Mouse (Mus musculus) bone marrow, adult 2 months (tissue): ENCODE measurements around the gene Nit2.

ENCODE experiments used
- CTCF ChIP-seq: fragments of 200-500 bp; IDR thresholded peaks from 2 replicates; pipeline ENCODE4 v1.5.1; 2011; ENCODE audit warnings: low read length, control low read depth; ENCODE audit not compliant: control insufficient read depth, insufficient read depth
- POLR2A ChIP-seq: fragments of 200-500 bp; IDR thresholded peaks from 2 replicates; pipeline ENCODE4 v1.6.1; 2011; ENCODE audit warnings: low read depth, mild to moderate bottlenecking, control low read depth, low read length, borderline replicate concordance; ENCODE audit not compliant: control insufficient read depth

GRCm38 (mm10) chr16:57181180-57181579 lies 14.0 kb upstream of the Nit2 start:
- TF ChIP-seq POLR2A (no peak), CTCF (no peak)
